Mouse (Mus musculus) kidney, adult 2 months (tissue): ENCODE results near the gene Ajap1.

ENCODE experiments used
- CTCF ChIP-seq: fragments of 200-500 bp; conservative IDR thresholded peaks from 2 replicates; pipeline ENCODE4 v1.5.1; 2011; ENCODE audit warnings: low read depth, mild to moderate bottlenecking, control low read depth, low read length, moderate library complexity, mixed read lengths; ENCODE audit not compliant: insufficient read depth, insufficient read length
- POLR2A ChIP-seq: fragments of 200-500 bp; IDR thresholded peaks from one replicate; pipeline ENCODE4 v1.6.1; 2011; ENCODE audit warnings: low read depth, low read length, control low read depth

GRCm38 (mm10) chr4:153519888-153520287, 37.3 kb upstream of the Ajap1 start:
- TF ChIP-seq CTCF (no peak), POLR2A (no peak)
